Mouse (Mus musculus) CD4-positive, CD25-positive, alpha-beta regulatory T cell, adult 2 months (primary cell): ENCODE data around the gene Sox1.

Experiments
- DNase-seq: peaks from one replicate; pipeline ENCODE4 v3.0.0-alpha.2; 2012; ENCODE audit warnings: low read depth, low spot score

The Sox1 gene

GRCm38 (mm10) chr8:12425906-12426305 lies 30.8 kb downstream of the Sox1 start:
- DNase-seq: no peak

- no peak for DNase-seq
These were observed 32.3 kb downstream of the Sox1 start for GRCm38 (mm10) chr8:12427346-12427745.

- DNase-seq: no peak
These were observed 33.0 kb downstream of the Sox1 start for GRCm38 (mm10) chr8:12427886-12428799.

- no peak for DNase-seq
These were observed 33.8 kb downstream of the Sox1 start for GRCm38 (mm10) chr8:12428931-12429330.

GRCm38 (mm10) chr8:12429601-12430172 lies 34.6 kb downstream of the Sox1 start:
- no peak for DNase-seq

- no peak for DNase-seq
These were observed 35.2 kb downstream of the Sox1 start for GRCm38 (mm10) chr8:12430173-12430899.

GRCm38 (mm10) chr8:12430900-12431737 lies 36.0 kb downstream of the Sox1 start:
- no peak for DNase-seq

GRCm38 (mm10) chr8:12431738-12432055 lies 36.6 kb downstream of the Sox1 start:
- no peak for DNase-seq

- no peak for DNase-seq
These were observed 37.5 kb downstream of the Sox1 start for GRCm38 (mm10) chr8:12432546-12432945.

- no peak for DNase-seq
These were observed 39.7 kb downstream of the Sox1 start for GRCm38 (mm10) chr8:12434771-12435170.

- DNase-seq: no peak
These were observed 42.9 kb downstream of the Sox1 start for GRCm38 (mm10) chr8:12438021-12438420.

- no peak for DNase-seq
These were observed 43.9 kb downstream of the Sox1 start for GRCm38 (mm10) chr8:12439044-12439443.

- DNase-seq: no peak
These were observed 44.8 kb downstream of the Sox1 start for GRCm38 (mm10) chr8:12439846-12440245.

GRCm38 (mm10) chr8:12440997-12441396 lies 45.9 kb downstream of the Sox1 start:
- no peak for DNase-seq

- no peak for DNase-seq
These were observed 50.2 kb downstream of the Sox1 start for GRCm38 (mm10) chr8:12445258-12445657.

- no peak for DNase-seq
These were observed 51.0 kb downstream of the Sox1 start for GRCm38 (mm10) chr8:12445926-12446680.
